Mouse (Mus musculus) small intestine, adult 2 months (tissue): Measurements from ENCODE around the gene Tmprss2. TPM values are rescaled to one million over a fixed set of nuclear protein-coding genes. Genes with fewer than 3 reads are reported as not detected.

Experiments used
- H3K27ac ChIP-seq: fragments of 200-500 bp; 2 replicates; pipeline ENCODE4 v1.5.1; 2012; ENCODE audit warnings: low read depth, low read length, control low read depth, inconsistent platforms; ENCODE audit not compliant: insufficient read depth
- H3K27me3 ChIP-seq: fragments of 200-500 bp; 2 replicates; pipeline ENCODE4 v1.6.1; 2012; ENCODE audit warnings: mild to moderate bottlenecking, moderate library complexity, low read length, inconsistent platforms; ENCODE audit not compliant: control insufficient read depth, insufficient read depth
- H3K36me3 ChIP-seq: fragments of 200-500 bp; 2 replicates; pipeline ENCODE4 v1.6.1; 2012; ENCODE audit warnings: mild to moderate bottlenecking, low read length, control low read depth, inconsistent platforms; ENCODE audit not compliant: control insufficient read depth, insufficient read depth
- H3K4me1 ChIP-seq: fragments of 200-500 bp; 2 replicates; pipeline ENCODE4 v1.6.1; 2012; ENCODE audit warnings: low read length, inconsistent platforms, mixed read lengths; ENCODE audit not compliant: control insufficient read depth, insufficient read depth, insufficient read length
- H3K4me3 ChIP-seq: fragments of 200-500 bp; 2 replicates; pipeline ENCODE4 v1.5.1; 2012; ENCODE audit warnings: low read depth, mild to moderate bottlenecking, control low read depth, inconsistent platforms, low read length, moderate library complexity
- POLR2A ChIP-seq: fragments of 200-500 bp; IDR thresholded peaks from 2 replicates; pipeline ENCODE4 v1.6.1; 2012; ENCODE audit warnings: low read depth, mild to moderate bottlenecking, control low read depth, inconsistent platforms, low read length, moderate library complexity
- WGBS: fragments of 180-500 bp; shearing (Covaris S2); methylation state at CpG from one replicate; pipeline ENCODE4 v1.1.7; 2018; 5-methylcytosine and 5-hydroxymethylcytosine counted together
- polyA plus RNA-seq: library from polyadenylated mRNA; depleted of rRNA; stranded (reverse); fragments of >200 nt; gene quantifications from 2 replicates; pipeline ENCODE4 v1.2.3, GENCODE M21; 2012; rRNA removed

The Tmprss2 gene
- polyA plus RNA-seq, 1 experiment = 39.8 TPM

GRCm38 (mm10) chr16:97516341-97516740 is 94.7 kb downstream of the Tmprss2 start:
- Histone ChIP-seq H3K4me1 (peaks cover 32% of the 10 kb centered on the region), H3K27ac (no peak overlapping the region), H3K36me3 (no peaks in the 10 kb centered on the region), H3K27me3 (no peaks in the 10 kb centered on the region), H3K4me3 (no peak overlapping the region)
- 76% methylated on average over 3 of the region's 3 CpGs for WGBS
- TF ChIP-seq POLR2A = no peak

Other genes with a start within 250 kb of the Tmprss2 start
- 1.0 and 1.2 TPM in 2 replicates for gene Mx1, start 148.3 kb downstream of the Tmprss2 start, polyA plus RNA-seq
- 64.5 and 78.2 TPM in 2 replicates for gene Fam3b, start 96.4 kb downstream of the Tmprss2 start, polyA plus RNA-seq
- gene Ripk4, start 152.6 kb upstream of the Tmprss2 start, polyA plus RNA-seq = 12.5 and 12.6 TPM in 2 replicates
- 6.5 and 8.5 TPM in 2 replicates for gene Prdm15, start 240.7 kb upstream of the Tmprss2 start, polyA plus RNA-seq